Mouse (Mus musculus): Measurements from ENCODE around the gene Sema4d. TPM values are rescaled to one million over a fixed set of nuclear protein-coding genes. Genes with fewer than 3 reads are reported as not detected.
A peak's percentile ranks its signal among the peaks of the same experiment; 100 is the strongest.

The Sema4d gene
- total and polyA plus RNA-seq, 3 experiments, result 17.3 to 64.7 (median 62.1) TPM

DNA sequence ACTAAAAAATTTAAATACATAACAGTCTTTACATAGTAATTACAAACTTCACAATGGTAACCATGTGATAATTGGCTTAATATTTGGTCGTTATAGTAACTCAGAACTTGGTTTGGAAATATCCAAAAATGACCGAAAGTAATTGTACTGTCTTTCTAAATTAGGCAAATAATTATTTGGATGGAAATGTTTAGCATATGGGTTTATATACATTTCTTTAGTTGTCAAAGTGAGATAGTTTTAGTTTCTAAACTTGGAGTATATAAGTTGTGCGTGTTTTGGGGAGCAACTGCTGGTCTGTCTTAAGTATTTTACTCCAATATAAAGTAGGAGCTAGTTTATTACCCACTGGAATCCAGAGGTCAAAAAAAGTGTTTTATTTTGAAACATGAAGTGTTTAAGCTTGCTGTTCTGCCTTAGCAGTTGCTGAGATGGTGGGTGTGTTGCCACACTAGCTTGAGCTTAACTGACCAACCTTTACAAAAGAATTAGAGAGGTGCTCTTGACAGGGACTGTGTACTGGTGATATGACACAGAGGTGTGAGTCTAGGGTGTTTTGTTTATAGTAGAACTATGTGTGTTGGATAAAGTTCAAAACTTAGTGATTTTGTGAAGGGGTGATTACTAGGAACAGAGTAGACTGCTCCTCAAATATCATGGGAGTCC lies 147.1 kb downstream of the Sema4d start:
- H3K4me3 ChIP-seq (ENCODE audit: low read depth, low read length), result peak overlapping the region; percentile 91
- peaks cover 36% of the 10 kb centered on the region for H3K4me1 ChIP-seq (ENCODE audit: insufficient read depth, low read depth, low read length)
- ATAC-seq (ENCODE audit: extremely low read depth, insufficient number of reproducible peaks, low FRiP score, poor library complexity, severe bottlenecking) (no peak), DNase-seq (ENCODE audit: low spot score) (no peak)
- H3K27me3 ChIP-seq (ENCODE audit: insufficient read depth, low read length), result no peaks in the 10 kb centered on the region
- H3K9me3 ChIP-seq (replicated peaks), result no peaks in the 10 kb centered on the region
- peaks cover 16% of the 10 kb centered on the region for H3K36me3 ChIP-seq (replicated peaks)
- TF ChIP-seq TAL1 (conservative IDR thresholded peaks at IDR 0.05; ENCODE audit: low read depth, low read length) (no peak), GATA2 (IDR thresholded peaks at IDR 0.05; ENCODE audit: borderline replicate concordance, low read depth, low read length) (no peak), CTCF (IDR thresholded peaks at IDR 0.05; ENCODE audit: low read depth, low read length) (no peak), POLR2AphosphoS5 (IDR thresholded peaks at IDR 0.05; ENCODE audit: insufficient replicate concordance, low read depth, low read length) (no peak), GATA1 (IDR thresholded peaks at IDR 0.05; ENCODE audit: borderline replicate concordance, low read length) (no peak)

DNA sequence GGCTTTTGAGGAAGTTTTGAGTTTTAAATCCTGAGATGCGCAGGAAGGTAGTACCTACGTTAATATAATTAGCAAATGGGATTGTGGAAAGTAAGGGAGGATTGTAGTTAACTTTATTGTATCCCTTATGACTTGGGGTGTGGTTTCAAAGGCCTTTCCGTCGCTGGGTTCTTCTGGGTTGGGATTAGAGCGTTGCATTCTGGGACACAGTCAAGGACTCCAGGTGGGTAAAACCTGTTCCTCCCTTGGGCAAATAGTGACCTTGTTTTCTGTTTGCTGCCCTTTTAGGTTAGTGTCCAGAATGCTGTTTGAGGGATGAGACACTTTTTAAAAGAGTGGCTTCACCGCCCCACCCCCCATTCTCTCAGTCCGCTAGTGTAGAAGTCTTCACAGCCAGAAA lies 147.7 kb downstream of the Sema4d start:
- DNase-seq (ENCODE audit: low spot score), result no peak
- H3K4me1 ChIP-seq (ENCODE audit: insufficient read depth, low read depth, low read length), result peaks cover 31% of the 10 kb centered on the region
- ATAC-seq (ENCODE audit: extremely low read depth, insufficient number of reproducible peaks, low FRiP score, poor library complexity, severe bottlenecking), result no peak

GRCm38 (mm10) chr13:51644829-51645789 lies 148.4 kb downstream of the Sema4d start, which contains the start of gene Cks2:
Gene Cks2 (plus strand): TSS chr13:51645232.
- no peaks in the 10 kb centered on the region for H3K9me3 ChIP-seq (replicated peaks)
- peak within 1 kb of the TSS; percentile 91 for H3K4me3 ChIP-seq (ENCODE audit: low read depth, low read length)
- H3K4me1 ChIP-seq (ENCODE audit: insufficient read depth, low read depth, low read length), result peaks cover 28% of the 10 kb centered on the region
- TF ChIP-seq POLR2AphosphoS5 (IDR thresholded peaks at IDR 0.05; ENCODE audit: insufficient replicate concordance, low read depth, low read length) (peak; percentile 23; the same call in 1 of the 2 replicates), GATA2 (IDR thresholded peaks at IDR 0.05; ENCODE audit: borderline replicate concordance, low read depth, low read length) (no peak)
- peak; percentile 97 for DNase-seq (ENCODE audit: low spot score)
- peaks cover 8% of the 10 kb centered on the region for H3K36me3 ChIP-seq (replicated peaks)
- no peaks in the 10 kb centered on the region for H3K27me3 ChIP-seq (ENCODE audit: insufficient read depth, low read length)
- peak; percentile 93 for ATAC-seq (ENCODE audit: extremely low read depth, insufficient number of reproducible peaks, low FRiP score, poor library complexity, severe bottlenecking)

More for the DNA sequence above, 147.7 kb downstream of the Sema4d start:
- peaks cover 10% of the 10 kb centered on the region for H3K36me3 ChIP-seq (replicated peaks)
- H3K27me3 ChIP-seq (ENCODE audit: insufficient read depth, low read length), result no peaks in the 10 kb centered on the region
- H3K9me3 ChIP-seq (replicated peaks), result no peaks in the 10 kb centered on the region
- H3K4me3 ChIP-seq (ENCODE audit: low read depth, low read length), result peak overlapping the region; percentile 91
- TF ChIP-seq GATA2 (IDR thresholded peaks at IDR 0.05; ENCODE audit: borderline replicate concordance, low read depth, low read length) (no peak), CTCF (IDR thresholded peaks at IDR 0.05; ENCODE audit: low read depth, low read length) (no peak), TAL1 (conservative IDR thresholded peaks at IDR 0.05; ENCODE audit: low read depth, low read length) (no peak), POLR2AphosphoS5 (IDR thresholded peaks at IDR 0.05; ENCODE audit: insufficient replicate concordance, low read depth, low read length) (no peak; the same call in 1 of the 2 replicates), GATA1 (IDR thresholded peaks at IDR 0.05; ENCODE audit: borderline replicate concordance, low read length) (no peak)

DNA sequence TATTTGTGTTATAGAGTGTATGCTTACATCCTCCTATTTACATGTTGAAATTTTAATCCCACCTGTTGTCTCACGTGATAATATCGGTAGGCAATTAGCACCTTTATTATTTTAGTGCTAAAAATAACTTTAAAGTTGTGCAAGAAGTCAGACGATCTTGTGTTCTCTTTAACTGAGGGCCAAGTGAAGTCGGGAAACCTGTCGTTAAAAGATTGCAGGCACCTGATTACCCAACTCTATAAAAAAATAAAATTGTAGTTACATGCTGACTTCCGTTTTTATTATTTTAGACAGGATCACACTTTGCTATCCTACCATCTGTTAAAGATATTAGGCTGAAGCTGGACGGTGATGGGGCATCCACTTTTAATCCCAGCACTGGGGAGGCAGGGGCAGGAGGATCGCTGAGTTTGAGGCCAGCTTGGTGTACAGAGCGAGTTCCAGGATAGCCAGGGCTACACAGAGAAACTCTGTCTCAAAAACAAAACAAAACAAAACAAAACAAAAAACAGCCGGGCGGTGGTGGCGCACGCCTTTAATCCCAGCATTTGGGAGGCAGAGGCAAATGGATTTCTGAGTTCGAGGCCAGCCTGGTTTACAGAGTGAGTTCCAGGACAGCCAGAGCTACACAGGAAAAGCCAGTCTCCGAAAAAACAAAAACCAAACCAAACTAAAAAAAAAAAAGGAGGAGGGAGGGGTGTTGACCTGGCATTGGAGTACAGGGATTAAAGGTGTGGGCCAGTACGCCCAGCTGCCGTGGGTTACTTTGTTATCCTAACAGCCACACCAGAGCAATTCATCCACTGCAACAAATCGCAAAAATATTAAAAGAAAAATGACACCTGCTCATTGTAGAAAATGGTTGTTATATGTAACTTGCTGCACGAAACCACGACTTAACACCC lies 149.4 kb downstream of the Sema4d start:
- no peak for ATAC-seq (ENCODE audit: extremely low read depth, insufficient number of reproducible peaks, low FRiP score, poor library complexity, severe bottlenecking)
- Histone ChIP-seq H3K4me1 (ENCODE audit: insufficient read depth, low read depth, low read length) (peaks cover 22% of the 10 kb centered on the region), H3K9me3 (replicated peaks) (no peaks in the 10 kb centered on the region), H3K27me3 (ENCODE audit: insufficient read depth, low read length) (no peaks in the 10 kb centered on the region), H3K36me3 (replicated peaks) (peaks cover 2% of the 10 kb centered on the region), H3K4me3 (ENCODE audit: low read depth, low read length) (peak overlapping the region; percentile 91)
- DNase-seq (ENCODE audit: low spot score), result no peak
- no peak for TF ChIP-seq POLR2AphosphoS5 (IDR thresholded peaks at IDR 0.05; ENCODE audit: insufficient replicate concordance, low read depth, low read length)
- no peak for TF ChIP-seq TAL1 (conservative IDR thresholded peaks at IDR 0.05; ENCODE audit: low read depth, low read length)
- no peak for TF ChIP-seq CTCF (IDR thresholded peaks at IDR 0.05; ENCODE audit: low read depth, low read length)
- TF ChIP-seq GATA2 (IDR thresholded peaks at IDR 0.05; ENCODE audit: borderline replicate concordance, low read depth, low read length), result no peak
- TF ChIP-seq GATA1 (IDR thresholded peaks at IDR 0.05; ENCODE audit: borderline replicate concordance, low read length), result no peak

- Histone ChIP-seq H3K36me3 (replicated peaks) (peaks cover 2% of the 10 kb centered on the region), H3K27me3 (ENCODE audit: insufficient read depth, low read length) (no peaks in the 10 kb centered on the region), H3K9me3 (replicated peaks) (no peaks in the 10 kb centered on the region), H3K4me3 (ENCODE audit: low read depth, low read length) (no peak overlapping the region), H3K4me1 (ENCODE audit: insufficient read depth, low read depth, low read length) (peaks cover 14% of the 10 kb centered on the region)
- DNase-seq (ENCODE audit: low spot score), result no peak
- no peak for TF ChIP-seq CTCF (IDR thresholded peaks at IDR 0.05; ENCODE audit: low read depth, low read length)
- no peak for TF ChIP-seq POLR2AphosphoS5 (IDR thresholded peaks at IDR 0.05; ENCODE audit: insufficient replicate concordance, low read depth, low read length)
- no peak for TF ChIP-seq TAL1 (conservative IDR thresholded peaks at IDR 0.05; ENCODE audit: low read depth, low read length)
- TF ChIP-seq GATA2 (IDR thresholded peaks at IDR 0.05; ENCODE audit: borderline replicate concordance, low read depth, low read length), result no peak
- TF ChIP-seq GATA1 (IDR thresholded peaks at IDR 0.05; ENCODE audit: borderline replicate concordance, low read length), result no peak
- no peak for ATAC-seq (ENCODE audit: extremely low read depth, insufficient number of reproducible peaks, low FRiP score, poor library complexity, severe bottlenecking)
Measured at GRCm38 (mm10) chr13:51642171-51642778, 151.3 kb downstream of the Sema4d start.

Data from G1E (cell line).